Mouse (Mus musculus) adrenal gland, adult 18-20 months (tissue): Measurements from ENCODE around the gene Dcaf12. TPM values are rescaled to one million over a fixed set of nuclear protein-coding genes. Genes with fewer than 3 reads are reported as not detected.

Source experiments
- DNase-seq, 2 experiments: peaks; one replicate each; pipeline ENCODE4 v3.0.0; 2021 to 2022; ENCODE audit warnings: low spot score in 2 of 2
- long read RNA-seq, 2 experiments: library from polyadenylated mRNA; stranded (forward); transcript quantifications; one replicate each; pipeline ENCODE4 v2.0.0; 2021
- total RNA-seq, 2 experiments: library from RNA; stranded (reverse); gene quantifications; 1 replicate in 1 of 2; 2 replicates in 1 of 2; pipeline ENCODE4 v1.2.3; 2021

Gene Dcaf12
- 10 to 100 TPM; 41.0 to 53.2 TPM for total RNA-seq
- long read RNA-seq, experiment 1, transcript Dcaf12-201 (9 exons, 3,442 nt), result major isoform, 63 of 72 reads
- long read RNA-seq, experiment 1, partial matches to known transcripts, result 4 of 72 reads
- long read RNA-seq, experiment 1, other reads (novel, unspliced or antisense), result 5 of 72 reads
- long read RNA-seq, experiment 2, transcript Dcaf12-201 (9 exons, 3,442 nt), result major isoform, 104 of 124 reads
- long read RNA-seq, experiment 2, partial matches to known transcripts, result 7 of 124 reads
- long read RNA-seq, experiment 2, other reads (novel, unspliced or antisense), result 13 of 124 reads

DNA sequence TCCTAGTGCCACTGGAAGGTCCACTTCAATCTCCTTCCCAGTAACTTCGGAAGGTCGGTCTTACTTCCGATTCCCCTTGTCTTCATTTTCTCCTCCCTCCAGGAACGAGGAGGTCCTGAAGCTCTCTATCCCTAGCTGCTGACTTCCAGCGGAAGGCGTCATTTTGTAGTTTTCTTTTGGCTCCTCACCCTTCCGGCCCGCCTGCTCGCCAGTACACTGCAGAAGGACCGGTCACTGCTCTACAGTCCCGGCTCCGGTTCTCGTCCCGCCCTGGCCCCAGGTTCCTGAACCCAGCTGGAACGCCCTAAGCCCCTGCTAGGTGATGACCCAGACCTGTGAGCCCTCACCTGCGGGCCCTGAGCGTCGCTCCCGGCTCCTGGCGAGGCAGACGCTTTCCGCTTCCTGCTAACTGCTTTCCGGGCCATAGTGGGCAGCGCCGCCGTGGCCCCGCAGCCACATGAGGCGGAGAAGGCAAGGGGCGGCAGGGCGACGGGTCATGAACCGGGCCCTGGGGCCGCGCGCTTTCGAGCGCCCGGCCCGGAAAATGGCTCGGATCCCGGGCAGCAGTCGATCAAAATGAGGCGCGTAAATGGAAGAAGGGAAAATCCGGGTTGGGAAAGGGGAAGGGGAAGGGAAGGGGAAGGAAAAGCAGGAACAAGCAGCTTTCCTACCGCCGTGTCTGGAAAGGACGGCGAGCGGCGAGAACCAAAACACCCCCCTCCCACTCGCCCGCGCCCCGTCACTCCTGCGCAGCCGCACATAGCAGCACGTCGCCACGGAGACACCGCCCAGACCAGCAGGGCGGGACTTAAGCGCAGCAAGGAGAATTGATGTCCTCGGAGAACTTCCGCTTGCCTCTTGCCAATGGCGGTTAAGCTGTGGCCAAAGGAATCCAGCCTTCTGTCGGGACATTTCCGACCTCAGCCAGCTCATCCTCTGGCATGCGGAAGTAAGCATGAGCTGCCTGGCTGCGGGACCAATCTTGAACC, at the start of gene Dcaf12:
Gene Dcaf12, minus strand, starts transcription at position 749 of the 989 bp plus-strand sequence.
- peak; percentile 91 to 92 for DNase-seq

DNA sequence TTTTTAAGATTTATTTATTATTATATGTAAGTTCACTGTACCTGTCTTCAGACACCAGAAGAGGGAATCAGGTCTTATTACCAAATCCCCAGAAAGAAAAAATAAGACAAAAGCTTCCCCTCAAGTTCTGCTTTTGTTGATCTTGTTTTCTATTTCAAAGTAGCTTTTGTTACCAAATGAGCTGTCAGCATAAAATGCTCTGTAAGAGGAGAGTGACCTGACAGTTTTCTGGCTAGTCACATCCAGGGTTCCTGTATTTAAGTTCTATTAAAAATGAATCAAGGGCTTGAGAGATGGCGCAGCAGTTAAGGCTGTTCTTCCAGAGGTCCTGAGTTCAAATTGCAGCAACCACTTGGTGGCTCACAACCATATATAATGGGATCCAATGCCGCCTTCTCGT, 46.4 kb upstream of the Dcaf12 start:
- no peak for DNase-seq

DNA sequence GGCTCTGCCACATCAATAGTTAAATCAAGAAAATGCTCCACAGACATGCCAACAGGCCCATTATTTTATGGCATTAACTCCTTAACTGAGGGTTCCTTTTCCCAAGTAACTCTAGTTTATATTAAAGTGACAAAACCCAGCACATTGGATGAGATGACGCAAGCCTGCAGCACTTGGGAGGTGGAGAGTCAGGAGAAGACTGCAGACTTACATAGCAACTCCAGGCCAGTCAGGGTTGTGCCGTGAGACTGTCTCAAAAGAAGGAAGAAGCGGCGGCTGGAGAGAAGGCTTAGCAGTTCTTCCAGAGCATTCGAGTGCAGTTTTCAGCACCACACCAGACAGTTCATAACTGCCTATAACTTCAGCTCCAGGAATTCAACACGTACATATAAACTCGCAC, 44.7 kb upstream of the Dcaf12 start:
- DNase-seq, result no peak

DNA sequence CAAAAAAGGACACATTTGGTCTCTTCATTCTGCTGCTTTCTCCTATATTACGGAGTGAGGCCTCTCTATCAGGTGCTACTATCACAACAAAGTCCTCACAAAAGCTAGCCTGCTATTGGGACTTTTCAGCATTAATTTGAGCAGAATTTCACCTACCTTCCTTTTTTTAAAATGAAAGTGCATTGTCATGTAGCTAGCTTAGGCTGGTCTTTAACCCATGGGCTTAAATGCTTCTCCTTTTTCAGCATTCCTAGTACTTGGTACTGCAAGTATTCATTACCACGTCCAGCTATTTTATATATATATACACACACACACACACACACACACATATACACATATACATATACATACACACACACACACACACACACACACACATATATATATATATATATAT, 44.0 kb upstream of the Dcaf12 start:
- no peak for DNase-seq

DNA sequence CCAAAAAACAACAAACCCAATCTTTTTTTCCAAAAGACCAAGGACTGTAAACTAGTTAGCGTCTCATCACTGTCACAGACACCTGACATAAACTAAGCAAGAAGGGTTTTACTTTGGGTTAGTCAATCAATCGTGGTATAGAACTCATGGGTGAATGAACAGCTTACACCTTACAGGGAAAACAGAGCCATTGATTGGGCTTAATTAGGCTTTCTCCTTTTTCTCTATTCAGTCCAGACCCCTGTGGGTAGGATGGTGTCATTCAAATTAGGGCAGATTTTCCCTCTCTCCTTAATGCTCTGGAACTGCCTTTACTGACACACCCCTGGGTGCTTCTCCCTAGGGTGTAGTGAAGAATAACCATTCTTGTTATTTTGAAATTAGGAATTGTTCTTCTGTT, 42.5 kb upstream of the Dcaf12 start:
- no peak for DNase-seq

DNA sequence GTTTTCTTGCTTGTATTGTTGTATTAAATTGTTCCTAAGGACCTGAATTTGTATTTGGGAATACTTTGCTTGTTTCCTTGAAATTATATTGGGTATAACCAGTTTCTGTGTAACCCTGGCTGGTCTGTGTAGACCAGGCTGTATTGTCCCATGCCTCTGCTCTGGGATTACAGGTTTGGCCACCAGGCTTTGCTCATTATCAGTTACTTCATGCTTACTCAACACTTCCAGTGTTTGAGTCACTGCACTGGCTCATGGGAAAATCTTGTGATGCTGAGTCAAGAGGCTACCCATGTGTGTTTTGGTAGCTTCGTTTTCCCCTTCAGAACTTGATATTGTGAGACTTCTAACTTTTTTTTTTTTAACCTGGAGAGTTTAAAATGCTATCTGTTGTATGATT, 38.6 kb upstream of the Dcaf12 start:
- DNase-seq, result no peak

DNA sequence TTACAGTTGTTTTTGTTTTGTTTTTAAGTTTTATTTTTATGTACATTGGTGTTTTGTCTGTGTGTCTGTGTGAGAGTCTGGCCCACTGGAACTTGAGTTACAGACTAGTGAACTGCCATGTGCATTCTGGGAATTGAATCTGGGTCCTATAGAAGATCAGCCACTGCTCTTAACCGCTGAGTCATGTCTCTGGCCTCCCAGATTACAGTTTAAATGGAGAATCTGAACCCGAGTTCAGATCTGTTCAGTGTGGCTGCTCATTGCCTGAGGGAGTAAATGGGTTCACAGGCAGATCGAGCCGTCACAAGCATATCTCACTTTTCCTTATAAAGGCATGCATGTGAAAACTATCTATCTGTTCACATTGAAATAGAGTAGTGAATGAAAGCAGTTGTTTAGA, 38.1 kb upstream of the Dcaf12 start:
- no peak for DNase-seq

DNA sequence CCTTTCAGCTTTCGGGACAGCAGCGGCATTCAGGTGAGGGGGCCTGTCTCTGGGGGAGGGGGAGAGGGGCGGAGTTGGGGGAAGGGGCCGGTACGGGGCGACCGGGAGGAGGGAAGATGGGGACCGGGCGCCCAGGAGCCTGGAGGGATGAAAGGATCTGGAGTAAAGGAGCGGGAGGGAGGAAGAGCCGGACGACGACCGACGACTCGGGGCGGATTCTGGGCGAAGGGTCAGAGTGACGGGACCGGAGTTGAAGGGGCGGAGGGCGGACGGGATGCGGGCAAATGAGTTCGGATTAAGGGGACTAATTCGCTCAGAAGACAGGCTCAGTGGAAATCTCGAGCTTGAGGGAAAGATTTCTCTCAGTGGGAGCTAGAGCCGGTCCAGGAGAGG, 34.5 kb upstream of the Dcaf12 start:
- DNase-seq, result no peak

DNA sequence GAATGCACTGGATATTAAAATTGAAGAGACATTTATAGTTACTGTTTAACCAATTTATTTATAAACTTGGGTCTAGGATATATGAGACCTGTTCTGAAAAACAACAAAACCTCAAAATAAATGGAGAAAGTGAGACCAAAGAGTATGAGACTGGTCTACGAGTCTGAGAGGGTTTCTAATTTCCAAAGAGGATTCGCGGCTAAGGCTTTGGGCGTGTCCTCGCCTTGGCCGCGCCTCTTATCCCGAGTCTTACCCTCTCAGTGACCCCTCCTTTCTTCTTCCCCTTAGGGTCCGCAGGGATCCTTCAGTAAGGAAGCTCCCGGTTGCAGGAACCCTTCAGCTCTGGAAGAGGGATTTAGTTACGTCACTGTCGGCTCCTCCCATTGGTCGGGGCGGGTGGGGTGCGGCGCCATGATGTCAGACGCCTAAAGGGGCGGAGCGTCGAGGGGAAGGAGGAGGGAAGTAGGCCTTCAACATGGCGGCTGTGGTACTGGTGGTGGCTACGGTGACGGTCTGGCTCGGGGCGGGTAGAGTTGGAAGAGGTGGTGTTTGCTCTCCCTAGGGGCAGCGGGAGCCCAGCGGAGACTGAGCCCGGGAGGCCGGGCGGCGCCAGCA, 34.0 kb upstream of the Dcaf12 start, which contains the start of gene Ubap1:
Gene Ubap1, plus strand, starts transcription at position 413 of the 615 bp plus-strand sequence.
- DNase-seq, result peak; percentile 88

DNA sequence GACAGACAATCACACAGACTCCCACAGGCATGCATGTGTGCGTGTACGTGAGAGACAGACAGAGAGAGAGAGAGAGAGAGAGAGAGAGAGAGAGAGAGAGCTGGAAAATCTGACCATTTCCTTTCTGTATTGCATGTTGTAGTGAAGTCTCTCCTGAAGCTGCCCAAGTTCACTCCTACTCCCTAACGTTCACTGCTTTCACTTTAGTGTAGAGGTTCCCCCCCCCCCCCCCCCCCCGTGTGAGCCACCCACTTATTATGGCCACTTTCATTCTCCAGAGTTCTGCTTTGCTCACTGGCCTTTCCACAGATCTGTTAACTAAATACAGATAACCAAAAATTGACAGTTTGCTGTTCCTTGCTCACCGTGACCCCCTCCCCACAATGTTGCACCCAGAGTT, 33.1 kb upstream of the Dcaf12 start:
- DNase-seq, result no peak

DNA sequence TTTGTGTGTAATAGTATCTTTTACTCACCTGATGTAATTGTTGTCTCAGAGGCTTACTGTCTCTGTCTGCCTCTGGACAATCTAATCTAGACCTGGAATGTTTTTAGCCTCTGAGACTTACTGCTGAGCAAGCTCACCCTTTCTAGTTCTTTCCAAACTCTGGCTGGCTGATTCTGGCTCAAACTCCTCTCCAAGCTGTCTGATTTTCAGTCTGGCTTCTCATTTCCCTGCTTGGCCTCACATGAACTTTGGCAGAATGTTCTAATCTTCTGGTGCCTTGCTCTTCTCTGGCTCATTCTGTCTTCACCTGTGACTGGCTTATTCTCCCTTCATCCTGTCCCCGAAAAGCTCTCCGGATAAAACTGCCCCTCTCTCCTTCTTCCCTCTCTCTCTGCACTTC, 31.3 kb upstream of the Dcaf12 start:
- DNase-seq, result no peak

DNA sequence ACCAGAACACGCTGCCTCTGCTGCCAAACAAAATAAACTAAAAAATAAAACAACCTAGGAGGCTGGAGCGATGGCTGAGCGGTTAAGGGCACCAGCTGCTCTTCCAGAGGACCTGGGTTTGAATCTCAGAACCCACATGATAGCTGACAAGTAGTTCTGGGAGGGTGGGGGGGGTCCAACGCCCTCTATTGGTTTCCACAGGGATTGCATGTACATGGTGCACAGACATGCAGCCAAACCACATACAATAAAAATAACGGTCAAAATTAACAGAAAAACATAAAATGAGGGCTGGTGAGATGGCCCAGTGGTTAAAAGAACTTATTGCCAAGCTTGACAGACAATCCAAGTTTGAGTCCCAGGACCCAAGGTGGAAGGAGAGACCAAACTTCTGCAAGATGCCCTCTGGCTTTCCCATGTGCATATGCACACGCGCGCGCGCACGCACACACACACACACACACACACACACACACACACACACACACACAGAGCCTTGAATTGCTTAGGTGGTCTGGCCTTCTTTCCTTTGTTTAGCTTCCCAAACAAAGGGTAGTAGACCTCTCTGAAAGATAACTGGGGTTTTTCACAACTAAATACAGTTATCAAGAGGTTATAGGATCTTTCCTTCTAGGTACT, 26.3 kb upstream of the Dcaf12 start:
- no peak for DNase-seq

DNA sequence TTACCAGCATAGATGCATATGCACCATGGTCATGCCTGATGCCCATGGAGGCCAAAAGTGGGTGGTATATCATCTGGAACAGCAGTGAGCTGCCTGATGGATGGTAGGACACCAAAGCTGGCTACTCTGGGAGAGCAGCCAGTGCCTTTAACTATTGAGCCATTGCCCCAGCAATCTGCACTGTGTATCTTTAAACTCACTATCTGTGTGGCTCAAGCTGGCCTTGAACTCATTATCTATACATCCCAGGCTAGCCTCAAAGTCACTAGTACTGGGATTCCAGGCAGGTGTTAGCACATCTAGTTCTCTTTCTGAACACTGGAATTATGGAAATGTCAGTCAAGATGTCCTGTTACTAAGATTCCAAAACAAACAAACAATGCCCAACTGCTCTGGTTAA, 21.9 kb upstream of the Dcaf12 start:
- DNase-seq, result no peak

DNA sequence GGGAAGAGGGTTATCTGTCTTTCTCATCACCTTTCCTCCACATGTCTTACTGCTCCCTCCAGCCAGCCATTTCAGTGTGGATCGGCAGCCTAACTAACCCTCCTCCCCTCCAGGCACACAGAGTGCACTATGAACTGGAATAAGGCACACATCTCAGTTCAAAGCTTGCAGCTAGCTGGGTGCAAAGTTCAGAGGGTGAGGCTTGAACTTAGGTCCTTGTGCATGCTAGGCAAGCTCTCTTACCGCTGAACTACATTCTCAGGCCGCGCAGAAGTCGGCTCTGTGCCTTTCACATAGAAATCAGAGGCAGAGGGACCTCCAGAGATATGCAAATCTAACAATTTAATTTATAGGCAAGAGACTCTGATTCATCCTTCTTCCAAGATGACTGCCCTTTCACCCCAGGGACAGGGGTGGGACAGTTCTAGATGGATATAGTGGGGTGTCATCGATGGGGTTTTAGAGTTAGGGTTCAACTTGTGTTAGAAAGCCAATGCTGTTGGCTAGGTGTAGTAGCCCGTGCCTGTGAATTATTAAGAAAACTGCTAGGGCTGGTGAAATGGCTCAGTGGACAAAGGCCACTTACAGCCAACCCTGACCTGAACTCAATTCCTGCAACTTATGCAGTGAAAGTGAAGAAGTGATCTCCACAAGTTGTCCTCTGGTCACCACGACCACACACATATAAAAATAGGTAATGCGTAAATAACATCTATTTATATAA, 17.2 kb upstream of the Dcaf12 start:
- DNase-seq, result no peak

DNA sequence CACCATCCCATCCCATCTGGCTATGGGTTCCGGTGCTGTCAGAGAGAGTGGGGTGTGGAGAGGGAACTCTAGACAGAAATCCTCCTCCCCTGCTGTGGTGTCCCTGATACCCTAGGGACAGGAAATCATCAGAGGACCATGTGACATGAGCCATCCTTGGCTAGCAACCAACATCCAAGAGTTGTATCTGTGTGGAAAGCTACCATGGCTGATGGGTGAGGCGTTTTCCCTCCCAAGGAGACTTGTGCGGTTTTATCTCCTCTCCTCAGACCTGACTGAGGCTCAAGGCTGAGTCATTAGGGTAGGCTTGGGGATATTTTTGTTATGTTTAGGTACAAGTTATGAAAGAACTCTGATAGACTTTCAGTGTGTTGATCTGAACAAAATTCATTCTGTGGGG, 16.4 kb upstream of the Dcaf12 start:
- no peak for DNase-seq

DNA sequence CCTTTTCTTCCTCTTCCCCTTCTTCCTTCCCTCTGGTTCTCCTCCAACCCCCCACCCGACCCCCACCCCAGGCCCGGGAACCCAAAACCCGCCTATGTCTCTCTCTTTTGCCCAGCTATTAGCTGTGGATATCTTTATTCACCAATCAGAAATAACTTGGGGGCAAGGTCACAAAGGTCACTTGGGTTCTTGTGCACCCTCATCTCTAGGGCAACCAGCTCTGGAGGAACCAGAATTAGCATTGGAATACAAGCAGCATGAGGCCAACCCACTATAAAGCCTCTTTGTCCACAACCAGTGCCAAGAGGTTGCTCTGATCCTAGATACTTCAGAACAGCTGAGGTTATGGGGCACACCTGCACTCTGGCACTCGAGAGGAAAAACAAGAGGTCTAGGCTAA, 14.8 kb upstream of the Dcaf12 start:
- DNase-seq, result no peak

DNA sequence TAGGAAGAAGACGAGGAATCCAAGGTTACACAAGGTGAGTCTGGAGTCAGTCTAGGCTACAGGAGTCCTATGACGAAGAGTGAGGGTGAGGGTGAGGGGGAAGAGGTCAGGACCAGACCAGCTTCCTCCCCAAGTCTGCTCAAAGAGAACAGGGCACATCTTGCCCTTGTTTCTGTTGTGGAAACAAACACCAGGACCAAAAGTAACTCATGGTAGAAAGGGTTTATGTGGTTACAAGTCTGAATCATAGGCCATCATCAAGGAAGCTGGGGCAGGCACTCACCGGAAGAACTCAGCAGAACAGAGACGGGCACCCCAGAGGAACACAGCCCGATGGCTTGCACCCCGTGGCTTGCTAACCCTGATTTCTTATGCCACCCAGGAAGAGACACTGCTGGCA, 12.2 kb upstream of the Dcaf12 start:
- no peak for DNase-seq

DNA sequence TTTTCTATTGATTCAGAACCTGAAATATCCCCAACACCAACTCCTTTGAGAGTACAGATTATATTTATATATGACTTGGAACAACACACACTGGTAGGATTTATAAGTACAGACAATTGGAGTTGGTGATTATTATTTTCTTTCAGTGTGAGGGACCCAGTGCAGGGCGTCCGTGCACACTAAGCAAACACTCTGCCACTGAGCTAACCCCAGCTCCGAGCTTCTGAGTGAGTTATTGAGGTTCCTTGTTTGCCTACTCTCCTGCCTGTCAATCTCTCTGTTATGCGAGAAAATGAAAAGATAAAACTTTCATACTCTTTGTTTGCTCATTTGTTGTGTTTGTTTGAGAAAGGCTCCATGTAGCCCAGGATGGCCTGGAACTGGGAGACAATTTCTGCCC, 6.3 kb upstream of the Dcaf12 start:
- DNase-seq, result no peak

DNA sequence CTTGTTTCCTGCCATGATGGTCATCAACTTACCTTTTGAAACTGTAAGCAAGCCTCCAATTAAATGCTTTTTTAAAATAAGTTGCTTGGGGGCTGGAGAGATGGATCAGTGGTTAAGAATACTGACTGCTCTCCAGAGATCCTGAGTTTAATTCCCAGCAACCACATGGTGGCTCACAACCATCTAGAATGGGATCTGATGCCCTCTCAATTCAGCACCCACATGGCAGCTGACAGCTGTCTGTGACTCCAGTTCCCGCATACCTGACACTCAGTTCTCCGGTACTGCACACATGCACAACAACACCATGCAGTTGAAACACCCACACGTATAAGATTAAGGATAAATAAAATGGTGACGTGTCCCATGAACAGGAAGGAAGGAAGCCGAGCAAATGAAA, 3.6 kb upstream of the Dcaf12 start:
- DNase-seq, result no peak

DNA sequence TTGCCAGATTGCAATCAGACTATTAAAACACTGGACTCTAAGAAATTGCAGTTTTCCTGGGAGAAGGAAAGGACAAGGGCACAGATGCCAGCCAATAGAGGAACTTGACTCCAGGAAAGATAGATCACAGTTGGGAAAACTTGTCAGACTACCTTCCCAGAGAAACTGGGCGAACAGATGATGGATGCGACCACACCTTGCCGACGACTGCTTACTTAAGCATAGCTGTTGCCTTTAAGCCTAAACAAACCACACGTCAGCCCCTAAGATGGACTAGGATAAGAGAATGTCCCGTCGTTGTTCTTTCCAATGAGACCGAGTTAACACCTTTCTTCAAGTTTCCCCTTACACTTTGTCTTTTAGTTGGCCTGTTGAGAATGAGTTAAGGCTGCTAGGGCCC, 484 bp upstream of the Dcaf12 start:
- DNase-seq, result no peak

DNA sequence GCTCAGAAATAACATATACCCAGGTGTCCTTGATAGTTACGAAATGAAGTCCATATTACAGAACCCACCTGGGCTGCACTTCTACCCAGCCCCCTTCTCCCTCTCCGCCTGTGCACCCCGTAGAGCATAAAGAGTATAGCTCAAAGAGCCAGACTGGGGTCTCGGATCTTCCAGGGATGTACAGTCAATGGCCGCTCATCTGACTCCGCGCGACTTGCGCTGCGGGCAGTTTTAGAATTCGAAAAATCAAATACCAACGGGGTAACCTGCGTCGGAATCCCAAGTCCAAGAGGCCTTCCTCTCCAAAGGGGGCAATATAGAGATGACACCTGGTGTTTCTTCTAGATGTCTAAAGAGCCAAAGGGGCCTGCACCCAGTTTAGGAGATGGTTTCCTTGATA, 967 bp downstream of the Dcaf12 start:
- peak in 1 of 2 experiments; percentile 11 for DNase-seq
